Mouse (Mus musculus): ENCODE data around the gene Casp2.

Casp2 gene

DNA sequence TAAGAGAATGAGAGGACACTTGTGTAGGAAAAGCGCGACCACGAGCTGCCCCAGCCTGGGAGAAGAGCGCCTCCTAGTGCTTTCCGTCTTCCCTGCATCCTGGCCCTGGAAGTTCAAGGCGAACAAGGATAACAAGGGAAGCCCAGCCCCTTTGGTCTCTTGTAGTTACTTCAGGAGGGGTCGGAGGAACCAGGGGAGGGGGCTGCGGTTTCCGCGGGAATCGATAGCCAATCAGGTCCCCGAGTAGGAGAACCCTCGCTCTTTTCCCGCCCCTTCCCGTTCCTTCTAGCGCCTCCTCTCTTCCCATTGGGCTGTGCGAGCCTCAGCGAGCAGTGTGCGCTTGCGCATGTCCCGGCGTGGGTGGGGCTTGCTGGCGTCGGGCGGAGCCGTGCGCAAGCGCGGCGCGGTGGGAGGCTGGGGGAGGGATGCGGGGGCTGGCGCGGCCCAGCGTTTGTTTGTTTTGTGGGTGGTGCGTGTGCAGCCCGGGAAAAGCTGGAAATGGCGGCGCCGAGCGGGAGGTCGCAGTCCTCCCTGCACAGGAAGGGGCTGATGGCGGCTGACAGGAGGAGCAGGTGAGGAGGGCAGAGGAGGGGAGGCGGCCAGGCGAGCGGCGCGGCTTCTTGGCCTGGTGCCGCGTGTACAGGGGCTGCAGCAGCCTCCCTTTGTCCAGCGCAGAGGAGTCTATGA lies at the start of gene Casp2:
Casp2 (plus strand) TSS at position 360 of the 687 bp plus-strand sequence.
- peak; percentile 100 for DNase-seq

- DNase-seq, result no peak
These were observed 49.8 kb upstream of the Casp2 start, which contains the start of gene Tas2r144 for GRCm38 (mm10) chr6:42215028-42215427. Gene Tas2r144, plus strand, starts transcription at chr6:42215328.

DNA sequence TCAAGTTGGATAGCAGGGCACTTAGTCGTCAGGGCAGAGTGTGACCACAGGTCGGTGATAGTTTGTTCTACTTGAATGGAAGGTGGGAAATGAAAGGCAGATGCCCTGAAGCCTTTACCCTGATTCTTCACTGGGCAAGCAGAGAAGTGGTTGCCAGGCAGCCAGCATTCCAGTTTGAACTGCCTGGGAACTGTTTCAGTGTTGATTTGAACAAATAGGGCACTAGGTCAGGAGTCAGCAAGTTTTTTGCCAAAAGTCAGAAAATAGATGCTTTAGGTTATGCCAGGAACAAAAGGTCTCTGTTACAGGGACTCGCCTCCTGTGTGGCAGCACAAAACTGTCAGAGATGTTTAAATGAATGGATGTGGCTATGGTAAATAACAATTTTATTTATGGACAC lies 42.5 kb upstream of the Casp2 start:
- DNase-seq, result peak; percentile 7

GRCm38 (mm10) chr6:42225046-42225445 lies 39.7 kb upstream of the Casp2 start:
- DNase-seq, result no peak

DNA sequence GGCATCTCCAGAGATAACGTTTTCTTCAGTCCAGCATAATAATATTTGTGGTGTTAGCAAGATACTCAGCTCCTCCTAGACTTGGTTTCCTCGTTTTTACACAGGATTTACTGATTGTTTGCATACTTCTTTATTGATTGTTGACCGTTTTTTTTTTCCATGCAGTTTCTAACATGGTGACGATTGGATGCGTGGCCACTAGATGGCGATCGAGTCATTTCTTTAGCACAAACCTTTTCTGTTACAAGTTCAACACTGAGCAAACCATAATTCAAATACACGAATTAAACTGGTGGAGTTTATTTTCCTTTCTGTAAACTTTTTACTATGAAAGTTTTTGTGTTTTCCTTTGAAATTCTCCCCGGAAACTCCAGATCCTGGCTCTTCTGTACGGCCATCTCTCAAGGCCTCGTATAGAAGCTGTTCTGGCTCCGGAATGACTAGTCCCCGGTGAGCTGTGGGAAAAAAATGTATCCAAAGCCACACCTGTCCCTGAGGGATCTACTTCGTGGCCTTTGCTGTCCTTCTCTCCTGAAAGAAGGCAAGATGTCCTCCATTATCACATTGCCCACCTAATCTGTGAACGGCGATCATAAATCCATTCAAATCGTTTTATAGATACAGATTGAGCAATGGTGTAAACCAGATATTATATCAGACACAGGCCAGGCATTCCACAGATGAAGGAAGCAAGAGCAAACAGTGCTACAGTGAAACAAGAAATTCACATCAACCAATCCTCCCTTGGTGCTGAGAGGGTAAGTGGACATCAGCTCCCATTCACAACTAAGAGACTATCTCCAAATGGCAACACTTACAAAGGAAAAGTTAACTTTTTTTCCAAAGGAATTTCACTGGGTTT lies 37.3 kb upstream of the Casp2 start:
- peak; percentile 31 for DNase-seq

GRCm38 (mm10) chr6:42229610-42230009 lies 35.2 kb upstream of the Casp2 start:
- no peak for DNase-seq

- no peak for DNase-seq
These were observed 33.6 kb upstream of the Casp2 start for GRCm38 (mm10) chr6:42231191-42231590.

- no peak for DNase-seq
These were observed 27.4 kb upstream of the Casp2 start for GRCm38 (mm10) chr6:42237276-42237805.

GRCm38 (mm10) chr6:42241311-42242045 lies 23.3 kb upstream of the Casp2 start:
- no peak for DNase-seq

DNA sequence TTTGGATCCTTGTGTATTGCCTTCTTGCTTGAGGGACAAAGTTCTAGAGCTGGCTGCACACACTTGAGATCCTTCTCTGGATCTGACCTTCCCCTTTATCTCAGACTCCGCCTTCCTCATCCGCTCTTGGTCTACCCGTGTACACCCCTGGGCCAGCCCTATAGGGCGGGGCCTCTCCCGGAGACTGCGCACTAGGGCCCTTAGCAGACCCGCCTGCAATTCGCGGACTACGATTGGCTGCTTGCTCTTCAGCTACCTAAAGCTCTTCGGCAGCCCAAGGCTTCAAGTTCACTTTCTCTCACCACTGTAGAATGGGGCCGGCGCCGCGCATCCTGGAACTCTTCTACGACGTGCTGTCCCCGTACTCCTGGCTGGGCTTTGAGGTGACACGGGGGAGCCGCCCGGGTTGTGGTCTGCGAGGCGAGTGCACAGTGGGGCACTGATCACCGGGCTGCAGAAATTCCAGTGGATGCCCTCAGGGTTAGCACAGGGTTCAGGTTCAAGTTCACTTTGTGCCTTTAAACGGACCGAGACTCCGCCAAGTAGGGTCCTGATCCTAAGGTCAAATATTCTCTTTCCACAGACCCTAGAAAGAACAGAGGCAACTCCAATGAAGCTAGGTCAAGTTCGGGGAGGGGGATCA lies 19.0 kb upstream of the Casp2 start, which contains the start of gene Gstk1:
Gstk1 (plus strand) TSS at position 225 of the 643 bp plus-strand sequence.
- DNase-seq, result peak; percentile 81

DNA sequence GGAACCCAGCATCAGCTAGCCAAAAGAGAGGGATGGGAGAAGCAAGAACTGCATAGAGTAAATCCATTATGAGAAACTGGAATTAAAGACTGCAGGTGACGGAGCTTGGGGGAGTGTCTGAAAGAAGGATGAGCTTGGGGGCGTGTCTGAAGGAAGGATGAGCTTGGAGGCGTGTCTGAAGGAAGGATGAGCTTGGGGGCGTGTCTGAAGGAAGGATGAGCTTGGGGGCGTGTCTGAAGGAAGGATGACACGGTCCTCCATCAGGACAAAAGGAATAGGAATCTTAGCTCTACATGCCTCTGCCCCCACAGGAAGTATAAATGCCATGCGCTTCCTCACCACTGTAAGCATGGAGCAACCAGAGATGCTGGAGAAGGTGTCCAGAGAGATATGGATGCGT lies 17.6 kb upstream of the Casp2 start:
- DNase-seq, result peak; percentile 29

DNA sequence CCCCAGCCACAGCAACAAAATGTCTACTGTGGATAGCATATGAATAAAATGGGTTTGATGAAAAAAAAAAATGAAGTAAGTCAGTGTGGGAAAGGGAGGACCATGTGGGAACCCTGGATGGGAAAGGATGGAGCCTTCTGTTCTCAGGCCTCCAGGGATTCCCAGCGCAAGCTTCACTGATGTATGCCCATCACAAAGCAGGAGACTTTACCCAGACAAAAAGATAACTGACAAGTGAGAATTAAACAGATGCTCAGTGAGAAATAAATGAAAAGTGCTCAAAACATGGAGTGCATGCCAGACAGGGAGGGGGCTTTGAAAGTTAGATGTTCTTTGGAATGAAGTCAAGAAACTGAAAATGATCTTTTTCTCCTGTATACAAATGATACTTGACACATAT lies 16.8 kb upstream of the Casp2 start:
- no peak for DNase-seq

- no peak for DNase-seq
These were observed 13.0 kb upstream of the Casp2 start for GRCm38 (mm10) chr6:42251791-42252190.

GRCm38 (mm10) chr6:42253103-42253502 lies 11.7 kb upstream of the Casp2 start:
- DNase-seq, result no peak

DNA sequence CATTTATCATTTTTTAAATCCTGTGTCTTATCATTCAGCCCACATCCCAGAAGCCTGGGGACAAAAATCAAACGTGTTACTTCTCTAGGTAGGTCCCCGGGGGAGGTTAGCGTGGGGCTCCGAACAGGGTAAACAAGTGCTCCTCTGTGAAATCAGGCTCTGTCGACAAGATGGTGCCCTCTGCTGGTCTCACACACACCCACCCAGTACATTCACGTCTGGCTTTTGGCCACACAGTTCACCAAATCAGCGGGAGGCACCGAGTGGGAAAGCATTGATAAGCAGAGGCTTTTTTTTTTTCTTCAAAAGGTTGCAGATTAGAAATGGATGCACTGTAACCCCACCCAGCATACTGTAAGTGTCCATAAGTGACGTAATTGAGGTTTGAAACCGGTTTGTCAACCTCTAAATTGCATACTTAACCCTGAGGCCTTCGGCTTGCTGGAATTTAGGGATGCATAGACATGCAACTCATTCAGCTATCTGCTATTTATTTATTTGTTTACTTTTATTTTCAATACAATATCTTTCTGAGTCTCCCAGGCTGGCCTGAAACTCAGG lies 7.4 kb upstream of the Casp2 start:
- peak; percentile 25 for DNase-seq

DNA sequence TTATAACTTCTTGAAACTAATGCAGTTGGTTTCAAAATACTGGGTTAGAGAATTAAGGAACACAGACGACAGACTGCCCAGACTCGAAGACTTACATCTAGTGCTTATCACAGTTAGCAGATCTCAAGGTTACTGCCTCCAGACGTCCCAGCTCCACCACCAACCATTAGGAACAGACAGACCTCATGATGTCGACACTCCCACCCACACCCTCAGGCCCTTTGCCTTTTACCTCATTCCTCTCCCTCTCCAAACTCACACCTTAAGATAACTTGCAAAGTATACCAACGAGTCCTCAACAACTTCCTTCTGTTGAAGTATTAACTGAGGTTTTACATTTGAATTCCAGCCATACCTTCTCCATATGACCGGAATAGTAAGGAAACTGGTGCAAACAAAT lies 4.4 kb upstream of the Casp2 start:
- no peak for DNase-seq

DNA sequence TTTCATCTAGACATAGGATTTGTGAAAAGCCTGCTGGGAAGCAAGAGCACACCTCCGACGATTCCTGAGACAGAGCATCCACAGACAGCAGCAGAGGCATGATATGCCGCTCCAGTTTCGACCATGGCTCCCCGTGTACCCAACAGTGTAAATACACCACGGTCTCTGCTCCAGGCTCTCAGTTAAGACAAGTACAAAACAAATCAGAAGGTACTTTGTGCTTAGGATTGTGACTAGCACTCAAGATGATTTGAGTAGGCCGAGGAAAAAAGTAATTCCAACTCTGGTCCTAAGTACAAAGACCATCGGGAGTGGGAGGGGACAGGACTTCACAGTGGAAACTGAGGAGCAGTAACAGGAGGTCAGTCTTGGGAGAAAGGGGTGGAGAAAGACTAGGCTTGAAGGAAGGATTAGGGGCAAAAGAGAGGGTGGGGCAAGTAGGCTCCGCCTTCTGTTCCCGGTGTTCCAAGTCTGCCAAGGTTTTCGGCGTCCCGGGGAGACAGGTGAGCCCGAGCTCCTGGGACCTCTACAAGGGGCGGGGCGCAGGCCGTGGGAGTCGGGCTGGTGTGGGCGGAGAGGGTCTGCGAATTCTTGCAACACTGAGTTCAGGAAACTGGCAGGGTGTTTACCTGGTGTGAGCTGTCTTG lies 3.1 kb upstream of the Casp2 start, which contains the start of gene Tmem139:
Tmem139 (plus strand) TSS at position 447 of the 647 bp plus-strand sequence.
- DNase-seq, result no peak

DNA sequence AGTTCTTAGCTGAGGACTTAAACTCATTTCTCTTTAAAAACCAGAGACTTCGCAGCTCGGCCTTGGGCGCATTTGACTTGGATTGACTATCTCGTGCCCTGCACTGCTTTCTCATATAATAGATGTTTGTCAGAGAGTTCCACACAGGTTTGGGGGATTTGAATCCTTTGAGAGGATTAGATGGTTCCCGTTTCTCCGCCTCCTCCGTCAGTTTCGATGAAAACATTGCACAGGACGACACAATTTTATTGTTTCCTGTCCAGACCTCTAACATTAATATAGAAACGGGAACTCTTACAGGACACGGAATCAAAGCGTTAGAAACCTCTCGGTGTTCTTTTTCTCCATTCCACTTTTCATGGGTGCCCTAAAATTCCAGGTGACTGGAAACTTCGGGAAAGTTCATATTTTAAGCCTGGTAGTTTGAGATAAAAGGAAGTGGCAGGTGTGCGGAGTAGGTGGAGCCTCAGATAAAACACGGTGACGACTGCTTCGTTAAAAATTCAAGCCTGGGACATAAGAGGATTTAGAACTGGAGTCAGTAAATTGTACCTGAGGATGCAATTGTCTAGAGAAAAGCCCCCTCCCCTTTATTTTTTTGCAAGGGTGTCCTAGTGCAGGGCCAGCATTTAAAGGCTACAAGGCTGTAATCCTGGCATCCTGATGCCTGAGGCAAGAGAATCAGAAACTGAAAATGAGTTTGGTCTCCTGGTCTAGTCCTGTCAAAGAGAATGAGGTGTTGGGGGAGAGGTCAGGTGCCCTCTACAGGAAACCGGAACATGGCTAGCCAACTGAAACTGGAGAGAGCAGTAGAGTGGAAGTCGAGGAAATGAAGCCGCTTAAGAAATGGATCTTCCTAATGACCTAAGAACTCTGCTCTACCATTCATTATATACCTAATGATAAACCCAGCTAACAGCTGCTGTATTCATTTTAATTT lies 876 bp downstream of the Casp2 start:
- peak; percentile 36 for DNase-seq

- DNase-seq, result no peak
These were observed 6.0 kb downstream of the Casp2 start for GRCm38 (mm10) chr6:42270817-42271216.

DNA sequence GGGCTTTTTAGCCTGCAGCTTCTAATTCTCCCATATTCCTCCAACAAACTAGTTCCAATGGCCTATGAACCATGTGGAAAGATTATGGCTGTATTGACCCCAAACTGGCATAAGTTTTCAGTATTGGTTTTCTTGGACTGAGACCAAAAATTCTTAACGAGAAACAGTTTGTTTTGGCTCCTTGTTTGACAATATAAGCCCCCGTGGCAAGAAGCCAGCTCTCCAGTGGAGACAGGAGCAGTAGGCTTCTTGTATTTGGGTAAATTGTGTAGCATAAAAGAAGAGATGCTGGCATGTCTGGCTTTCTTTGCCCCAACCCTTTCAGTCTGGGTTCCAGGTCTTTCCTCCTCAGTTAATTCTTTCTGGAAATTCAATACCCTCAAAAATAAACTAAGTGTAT lies 11.4 kb downstream of the Casp2 start:
- DNase-seq, result no peak
